Mouse (Mus musculus) bone marrow, adult 2 months (tissue): ENCODE data around the gene Myh14.

Source experiments
- CTCF ChIP-seq: fragments of 200-500 bp; IDR thresholded peaks from 2 replicates; pipeline ENCODE4 v1.5.1; 2011; ENCODE audit warnings: low read length, control low read depth; ENCODE audit not compliant: control insufficient read depth, insufficient read depth
- POLR2A ChIP-seq: fragments of 200-500 bp; IDR thresholded peaks from 2 replicates; pipeline ENCODE4 v1.6.1; 2011; ENCODE audit warnings: low read depth, mild to moderate bottlenecking, control low read depth, low read length, borderline replicate concordance; ENCODE audit not compliant: control insufficient read depth

DNA sequence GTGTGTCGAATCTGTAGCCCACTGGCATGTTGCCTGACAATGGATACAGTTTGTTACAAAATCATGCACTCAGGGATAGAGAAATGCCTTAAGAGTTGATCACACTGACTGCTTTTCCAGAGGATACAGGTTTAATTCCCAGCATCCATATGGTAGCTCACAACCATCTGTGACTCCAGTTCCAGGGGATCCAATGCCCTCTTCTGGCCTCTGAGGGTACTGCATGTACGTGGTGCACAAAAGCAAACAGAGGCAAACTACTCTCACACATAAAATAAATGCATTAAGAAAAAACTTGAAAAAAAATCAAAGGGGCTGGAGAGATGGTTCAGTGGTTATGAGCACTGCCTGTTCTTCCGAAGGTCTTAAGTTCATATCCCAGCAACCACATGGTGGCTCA, 53.6 kb downstream of the Myh14 start:
- TF ChIP-seq POLR2A (no peak), CTCF (peak; percentile 22; the same call in 1 of the 2 replicates)
